Mouse (Mus musculus): ENCODE measurements around the gene Ppil4. TPM values are rescaled to one million over a fixed set of nuclear protein-coding genes. Genes with fewer than 3 reads are reported as not detected.

Ppil4 gene
- total and polyA plus RNA-seq, 2 experiments from 2014 or later, result 49.6 to 50.2 TPM

GRCm38 (mm10) chr10:7841571-7842080, 48.9 kb downstream of the Ppil4 start:
- TF ChIP-seq CTCF (IDR thresholded peaks at IDR 0.05; ENCODE audit: low read depth), result no peak
- Histone ChIP-seq H3K9ac (no peak overlapping the region), H3K4me3 (ENCODE audit: low read depth, low read length) (no peak overlapping the region), H3K36me3 (ENCODE audit: insufficient read depth) (no peaks in the 10 kb centered on the region), H3K27ac (ENCODE audit: low read depth, low read length) (no peak overlapping the region), H3K4me1 (ENCODE audit: insufficient read depth) (no peaks in the 10 kb centered on the region), H3K27me3 (ENCODE audit: insufficient read depth, low read length) (no peaks in the 10 kb centered on the region), H3K9me3 (ENCODE audit: low read length) (no peaks in the 10 kb centered on the region), H3K4me2 (ENCODE audit: low read depth) (no peak overlapping the region)
- 76% methylated on average over 14 of the region's 14 CpGs for WGBS
- DNase-seq, result no peak
- ATAC-seq, result no peak

GRCm38 (mm10) chr10:7843181-7843580, 50.5 kb downstream of the Ppil4 start:
- H3K4me3 ChIP-seq (ENCODE audit: low read depth, low read length), result no peak overlapping the region
- 90% methylated on average over 4 of the region's 4 CpGs for WGBS
- H3K9me3 ChIP-seq (ENCODE audit: low read length), result no peaks in the 10 kb centered on the region
- H3K27me3 ChIP-seq (ENCODE audit: insufficient read depth, low read length), result no peaks in the 10 kb centered on the region
- H3K36me3 ChIP-seq (ENCODE audit: insufficient read depth), result no peaks in the 10 kb centered on the region
- H3K4me2 ChIP-seq (ENCODE audit: low read depth), result no peak overlapping the region
- TF ChIP-seq CTCF (IDR thresholded peaks at IDR 0.05; ENCODE audit: low read depth), result no peak
- no peak overlapping the region for H3K27ac ChIP-seq (ENCODE audit: low read depth, low read length)
- H3K9ac ChIP-seq, result no peak overlapping the region
- H3K4me1 ChIP-seq (ENCODE audit: insufficient read depth), result no peaks in the 10 kb centered on the region
- no peak for ATAC-seq
- no peak for DNase-seq

GRCm38 (mm10) chr10:7844161-7844560, 51.5 kb downstream of the Ppil4 start:
- Histone ChIP-seq H3K27ac (ENCODE audit: low read depth, low read length) (no peak overlapping the region), H3K9me3 (ENCODE audit: low read length) (no peaks in the 10 kb centered on the region), H3K4me1 (ENCODE audit: insufficient read depth) (no peaks in the 10 kb centered on the region), H3K4me2 (ENCODE audit: low read depth) (no peak overlapping the region), H3K36me3 (ENCODE audit: insufficient read depth) (no peaks in the 10 kb centered on the region), H3K4me3 (ENCODE audit: low read depth, low read length) (no peak overlapping the region), H3K9ac (no peak overlapping the region), H3K27me3 (ENCODE audit: insufficient read depth, low read length) (no peaks in the 10 kb centered on the region)
- ATAC-seq (no peak), DNase-seq (no peak)
- TF ChIP-seq CTCF (IDR thresholded peaks at IDR 0.05; ENCODE audit: low read depth), result no peak
- WGBS, result 84% methylated on average over 4 of the region's 4 CpGs

GRCm38 (mm10) chr10:7845136-7845535, 52.4 kb downstream of the Ppil4 start:
- TF ChIP-seq CTCF (IDR thresholded peaks at IDR 0.05; ENCODE audit: low read depth), result no peak
- Histone ChIP-seq H3K27me3 (ENCODE audit: insufficient read depth, low read length) (no peaks in the 10 kb centered on the region), H3K4me3 (ENCODE audit: low read depth, low read length) (no peak overlapping the region), H3K9me3 (ENCODE audit: low read length) (no peaks in the 10 kb centered on the region), H3K9ac (no peak overlapping the region), H3K27ac (ENCODE audit: low read depth, low read length) (no peak overlapping the region), H3K4me1 (ENCODE audit: insufficient read depth) (no peaks in the 10 kb centered on the region), H3K36me3 (ENCODE audit: insufficient read depth) (no peaks in the 10 kb centered on the region), H3K4me2 (ENCODE audit: low read depth) (no peak overlapping the region)
- DNase-seq, result no peak
- WGBS, result 67% methylated on average over 8 of the region's 8 CpGs
- no peak for ATAC-seq

GRCm38 (mm10) chr10:7845991-7846390, 53.3 kb downstream of the Ppil4 start:
- Histone ChIP-seq H3K27me3 (ENCODE audit: insufficient read depth, low read length) (no peaks in the 10 kb centered on the region), H3K36me3 (ENCODE audit: insufficient read depth) (no peaks in the 10 kb centered on the region), H3K9ac (no peak overlapping the region), H3K4me3 (ENCODE audit: low read depth, low read length) (no peak overlapping the region), H3K9me3 (ENCODE audit: low read length) (no peaks in the 10 kb centered on the region), H3K27ac (ENCODE audit: low read depth, low read length) (no peak overlapping the region), H3K4me1 (ENCODE audit: insufficient read depth) (no peaks in the 10 kb centered on the region), H3K4me2 (ENCODE audit: low read depth) (no peak overlapping the region)
- WGBS, result 84% methylated on average over 4 of the region's 4 CpGs
- ATAC-seq (no peak), DNase-seq (no peak)
- TF ChIP-seq CTCF (IDR thresholded peaks at IDR 0.05; ENCODE audit: low read depth), result no peak

GRCm38 (mm10) chr10:7847166-7847605, 54.5 kb downstream of the Ppil4 start:
- DNase-seq (no peak), ATAC-seq (no peak)

GRCm38 (mm10) chr10:7851891-7852290, 59.2 kb downstream of the Ppil4 start:
- ATAC-seq (no peak), DNase-seq (no peak)
- no peaks in the 10 kb centered on the region for H3K36me3 ChIP-seq (ENCODE audit: insufficient read depth)
- no peak overlapping the region for H3K4me3 ChIP-seq (ENCODE audit: low read depth, low read length)
- H3K9ac ChIP-seq, result no peak overlapping the region
- no peak overlapping the region for H3K27ac ChIP-seq (ENCODE audit: low read depth, low read length)
- H3K27me3 ChIP-seq (ENCODE audit: insufficient read depth, low read length), result no peaks in the 10 kb centered on the region
- H3K4me1 ChIP-seq (ENCODE audit: insufficient read depth), result no peaks in the 10 kb centered on the region
- no peak overlapping the region for H3K4me2 ChIP-seq (ENCODE audit: low read depth)
- no peaks in the 10 kb centered on the region for H3K9me3 ChIP-seq (ENCODE audit: low read length)
- no peak for TF ChIP-seq CTCF (IDR thresholded peaks at IDR 0.05; ENCODE audit: low read depth)
- 70% methylated on average over 3 of the region's 3 CpGs for WGBS

More at GRCm38 (mm10) chr10:7847166-7847605, 54.5 kb downstream of the Ppil4 start:
- Histone ChIP-seq H3K27ac (ENCODE audit: low read depth, low read length) (no peak overlapping the region), H3K27me3 (ENCODE audit: insufficient read depth, low read length) (no peaks in the 10 kb centered on the region), H3K9ac (no peak overlapping the region), H3K9me3 (ENCODE audit: low read length) (no peaks in the 10 kb centered on the region), H3K36me3 (ENCODE audit: insufficient read depth) (no peaks in the 10 kb centered on the region), H3K4me3 (ENCODE audit: low read depth, low read length) (no peak overlapping the region), H3K4me1 (ENCODE audit: insufficient read depth) (no peaks in the 10 kb centered on the region), H3K4me2 (ENCODE audit: low read depth) (no peak overlapping the region)
- TF ChIP-seq CTCF (IDR thresholded peaks at IDR 0.05; ENCODE audit: low read depth), result no peak
- 78% methylated on average over 2 of the region's 2 CpGs for WGBS
